In genomic region chr4:70528622-70529021, GRCm38 (mm10) we compare ENCODE assay signal across 21 mouse cellular contexts. TPM values are rescaled to one million over a fixed set of nuclear protein-coding genes. Genes with fewer than 3 reads are reported as not detected.
A peak's percentile ranks its signal among the peaks of the same experiment; 100 is the strongest.
DNase-seq lines count a peak whose midpoint lies in the region; ATAC-seq and TF ChIP-seq lines count a peak whose summit lies in the region.
"Had no signal": no experiment of that assay in that cellular context is flagged by ENCODE, and none has a peak within 500 bp of the region (broad histone marks: within the 10 kb centered on the region; RNA-seq: fewer than 3 reads in every experiment).

No protein-coding gene starts in this region.

- H3K9ac ChIP-seq in forebrain, embryonic 13.5 days = no peak overlapping the region
- H3K9ac ChIP-seq in forebrain, embryonic 15.5 days (replicated peaks) = no peak overlapping the region
- H3K9ac ChIP-seq in midbrain, embryonic 12.5 days (replicated peaks) = no peak overlapping the region
- no peak overlapping the region for H3K9ac ChIP-seq in liver, postnatal 0 days (replicated peaks)
- H3K9ac ChIP-seq in neural tube, embryonic 15.5 days (replicated peaks) = no peak overlapping the region
- H3K9ac ChIP-seq: embryonic facial prominence, embryonic 12.5 days; forebrain, postnatal 0 days had no signal

- no peak for ATAC-seq in forebrain, embryonic 13.5 days
- ATAC-seq in forebrain, embryonic 15.5 days (replicated peaks) = no peak
- ATAC-seq in midbrain, embryonic 12.5 days (ENCODE audit: low FRiP score, low read depth) = no peak
- no peak for ATAC-seq in liver, postnatal 0 days
- no peak for ATAC-seq in neural tube, embryonic 15.5 days (ENCODE audit: low FRiP score)
- ATAC-seq: forebrain, postnatal 0 days; inflammation-experienced regulatory T-cells, adult 6 months; Patski had no signal

- no peak for TF ChIP-seq EP300 in liver, postnatal 0 days (IDR thresholded peaks at IDR 0.05; ENCODE audit: low read depth)

- no peak overlapping the region for H3K4me3 ChIP-seq in forebrain, embryonic 13.5 days
- no peak overlapping the region for H3K4me3 ChIP-seq in forebrain, embryonic 15.5 days
- no peak overlapping the region for H3K4me3 ChIP-seq in midbrain, embryonic 12.5 days
- no peak overlapping the region for H3K4me3 ChIP-seq in midbrain, embryonic 10.5 days
- no peak overlapping the region for H3K4me3 ChIP-seq in liver, postnatal 0 days (ENCODE audit: low read depth, low read length)
- no peak overlapping the region for H3K4me3 ChIP-seq in neural tube, embryonic 15.5 days (replicated peaks)
- no peak overlapping the region for H3K4me3 ChIP-seq in limb, embryonic 10.5 days
- H3K4me3 ChIP-seq: embryonic facial prominence, embryonic 12.5 days; gastrocnemius, adult 2 months had no signal

- H3K27me3 ChIP-seq in forebrain, embryonic 13.5 days = no peaks in the 10 kb centered on the region
- H3K27me3 ChIP-seq in forebrain, embryonic 15.5 days = no peaks in the 10 kb centered on the region
- no peaks in the 10 kb centered on the region for H3K27me3 ChIP-seq in midbrain, embryonic 12.5 days
- no peaks in the 10 kb centered on the region for H3K27me3 ChIP-seq in midbrain, embryonic 10.5 days (ENCODE audit: low read depth, poor library complexity, severe bottlenecking)
- no peaks in the 10 kb centered on the region for H3K27me3 ChIP-seq in liver, postnatal 0 days (ENCODE audit: insufficient read depth, low read length)
- H3K27me3 ChIP-seq in neural tube, embryonic 15.5 days (replicated peaks) = no peaks in the 10 kb centered on the region
- H3K27me3 ChIP-seq in limb, embryonic 10.5 days (ENCODE audit: low read depth, poor library complexity, severe bottlenecking) = no peaks in the 10 kb centered on the region
- H3K27me3 ChIP-seq: embryonic facial prominence, embryonic 12.5 days; Patski had no signal

- no peak for TF ChIP-seq CTCF in liver, postnatal 0 days (IDR thresholded peaks at IDR 0.05; ENCODE audit: low read depth)

- H3K27ac ChIP-seq in forebrain, embryonic 13.5 days = no peak overlapping the region
- no peak overlapping the region for H3K27ac ChIP-seq in forebrain, embryonic 15.5 days (replicated peaks)
- H3K27ac ChIP-seq in midbrain, embryonic 12.5 days (replicated peaks) = no peak overlapping the region
- no peak overlapping the region for H3K27ac ChIP-seq in midbrain, embryonic 10.5 days (replicated peaks)
- no peak overlapping the region for H3K27ac ChIP-seq in liver, postnatal 0 days (ENCODE audit: low read depth)
- H3K27ac ChIP-seq in neural tube, embryonic 15.5 days (replicated peaks) = no peak overlapping the region
- H3K27ac ChIP-seq in limb, embryonic 10.5 days = no peak overlapping the region
- H3K27ac ChIP-seq: embryonic facial prominence, embryonic 12.5 days; gastrocnemius, adult 2 months had no signal

- H3K36me3 ChIP-seq in forebrain, embryonic 13.5 days (ENCODE audit: poor library complexity, severe bottlenecking) = no peaks in the 10 kb centered on the region
- no peaks in the 10 kb centered on the region for H3K36me3 ChIP-seq in forebrain, embryonic 15.5 days
- H3K36me3 ChIP-seq in midbrain, embryonic 12.5 days = no peaks in the 10 kb centered on the region
- peaks cover 4% of the 10 kb centered on the region; the same call in 1 of the 2 replicates for H3K36me3 ChIP-seq in midbrain, embryonic 10.5 days
- H3K36me3 ChIP-seq in liver, postnatal 0 days (replicated peaks; ENCODE audit: insufficient read depth, low read length) = no peaks in the 10 kb centered on the region
- no peaks in the 10 kb centered on the region for H3K36me3 ChIP-seq in neural tube, embryonic 15.5 days
- no peaks in the 10 kb centered on the region for H3K36me3 ChIP-seq in limb, embryonic 10.5 days
- H3K36me3 ChIP-seq: embryonic facial prominence, embryonic 12.5 days had no signal

- WGBS in forebrain, embryonic 13.5 days = 84% methylated on average over 3 of the region's 3 CpGs
- WGBS in forebrain, embryonic 15.5 days = 86% methylated on average over 3 of the region's 3 CpGs
- WGBS in midbrain, embryonic 12.5 days = 78% methylated on average over 3 of the region's 3 CpGs
- whole genome bisulfite sequencing in midbrain, embryonic 10.5 days = 80% methylated on average over 3 of the region's 3 CpGs
- WGBS in liver, postnatal 0 days (ENCODE audit: insufficient replicate concordance) = 58% methylated on average over 3 of the region's 3 CpGs
- 78% methylated on average over 3 of the region's 3 CpGs for WGBS in neural tube, embryonic 15.5 days
- WGBS in limb, embryonic 10.5 days = 70% methylated on average over 3 of the region's 3 CpGs

- peaks cover 49% of the 10 kb centered on the region for H3K4me1 ChIP-seq in forebrain, embryonic 13.5 days
- peaks cover 45% of the 10 kb centered on the region for H3K4me1 ChIP-seq in forebrain, embryonic 15.5 days
- H3K4me1 ChIP-seq in midbrain, embryonic 12.5 days = peaks cover 31% of the 10 kb centered on the region
- peaks cover 34% of the 10 kb centered on the region for H3K4me1 ChIP-seq in midbrain, embryonic 10.5 days
- peaks cover 6% of the 10 kb centered on the region; the same call in 1 of the 2 replicates for H3K4me1 ChIP-seq in liver, postnatal 0 days (ENCODE audit: insufficient read depth)
- peaks cover 42% of the 10 kb centered on the region for H3K4me1 ChIP-seq in neural tube, embryonic 15.5 days
- peaks cover 9% of the 10 kb centered on the region; the same call in 1 of the 2 replicates for H3K4me1 ChIP-seq in limb, embryonic 10.5 days

- H3K4me2 ChIP-seq in forebrain, embryonic 13.5 days = 0 out of 2 replicates have a peak overlapping the region, but pooled peaks have one; percentile 15
- no peak overlapping the region for H3K4me2 ChIP-seq in forebrain, embryonic 15.5 days (replicated peaks)
- peak overlapping the region; percentile 16; the same call in 1 of the 2 replicates for H3K4me2 ChIP-seq in midbrain, embryonic 12.5 days (replicated peaks)
- 0 out of 2 replicates have a peak overlapping the region, but pooled peaks have one; percentile 35 for H3K4me2 ChIP-seq in liver, postnatal 0 days (ENCODE audit: low read depth, low read length)
- H3K4me2 ChIP-seq in neural tube, embryonic 15.5 days = peak overlapping the region; percentile 25
- H3K4me2 ChIP-seq: embryonic facial prominence, embryonic 12.5 days; heart, embryonic 11.5 days had no signal

- no peaks in the 10 kb centered on the region for H3K9me3 ChIP-seq in forebrain, embryonic 13.5 days (replicated peaks)
- no peaks in the 10 kb centered on the region for H3K9me3 ChIP-seq in forebrain, embryonic 15.5 days
- H3K9me3 ChIP-seq in midbrain, embryonic 12.5 days = no peaks in the 10 kb centered on the region
- no peaks in the 10 kb centered on the region for H3K9me3 ChIP-seq in midbrain, embryonic 10.5 days (replicated peaks)
- H3K9me3 ChIP-seq in liver, postnatal 0 days (ENCODE audit: low read length) = no peaks in the 10 kb centered on the region
- H3K9me3 ChIP-seq in neural tube, embryonic 15.5 days (replicated peaks) = no peaks in the 10 kb centered on the region
- H3K9me3 ChIP-seq in limb, embryonic 10.5 days (replicated peaks) = no peaks in the 10 kb centered on the region
- H3K9me3 ChIP-seq: embryonic facial prominence, embryonic 12.5 days had no signal

- no peak for DNase-seq in midbrain, embryonic 10.5 days (ENCODE audit: low spot score)
- no peak for DNase-seq in liver, postnatal 0 days
- DNase-seq in limb, embryonic 10.5 days (ENCODE audit: low spot score) = no peak
- DNase-seq in thymus, postnatal 10 days (ENCODE audit: low spot score in 2 of 2) = no peak
- DNase-seq: adrenal gland, adult 8-10 months; cerebellum, adult 8-10 months; forebrain, postnatal 0 days; gastrocnemius, adult 2 months; heart, postnatal 14 days; kidney, adult 2 months; kidney, postnatal 10 days; lung, adult 2 months; thymus, postnatal 25 days had no signal

RNA-seq across cellular contexts. Expression of gene Megf9, which starts 6.2 kb away (rescaled TPM):
- polyA plus RNA-seq in forebrain, embryonic 13.5 days (2015; fragmentation: Nextera tagmentation; extraction: Ambion mirVana) = 28.2 and 29.0 TPM in 2 replicates
- 34.3 and 34.8 TPM in 2 replicates for polyA plus RNA-seq in forebrain, embryonic 15.5 days (2015; fragmentation: Nextera tagmentation; extraction: Ambion mirVana)
- 35.2 and 37.8 TPM in 2 replicates for polyA plus RNA-seq in midbrain, embryonic 12.5 days (2016; fragmentation: Nextera tagmentation; extraction: Ambion mirVana)
- 17.3 and 21.5 TPM in 2 replicates for polyA plus RNA-seq in midbrain, embryonic 10.5 days (2016; fragmentation: Nextera tagmentation; extraction: Ambion mirVana)
- 7.2 and 9.4 TPM in 2 replicates for polyA plus RNA-seq in liver, postnatal 0 days (2015; fragmentation: Nextera tagmentation; extraction: Ambion mirVana)
- 24.1 and 27.0 TPM in 2 replicates for polyA plus RNA-seq in neural tube, embryonic 15.5 days (2015; fragmentation: Nextera tagmentation; extraction: Ambion mirVana)
- polyA plus RNA-seq in limb, embryonic 10.5 days (2016; fragmentation: Nextera tagmentation; extraction: Ambion mirVana) = 6.3 and 10.3 TPM in 2 replicates
